In genomic region chr9:41944964-41945363, GRCm38 (mm10) we compare ENCODE assay signal across 14 mouse cellular contexts.
"Had no signal": no experiment of that assay in that cellular context is flagged by ENCODE, and none has a peak within 500 bp of the region (broad histone marks: within the 10 kb centered on the region; RNA-seq: fewer than 3 reads in every experiment).

No protein-coding gene starts in this region.

- H3K9ac ChIP-seq: neural tube, embryonic 13.5 days; neural tube, embryonic 15.5 days; stomach, embryonic 15.5 days had no signal

- H3K36me3 ChIP-seq: neural tube, embryonic 13.5 days; neural tube, embryonic 15.5 days; stomach, embryonic 15.5 days had no signal

- DNase-seq: right cerebral cortex, adult 18-20 months; right cerebral cortex, postnatal 14 days; right cerebral cortex, postnatal 25 days; right cerebral cortex, postnatal 4 days; thymus, adult 18-20 months; thymus, adult 2 months; thymus, postnatal 14 days; thymus, postnatal 25 days; thymus, postnatal 36 days; thymus, postnatal 4 days had no signal

- H3K27ac ChIP-seq: neural tube, embryonic 13.5 days; neural tube, embryonic 15.5 days; stomach, embryonic 15.5 days; stomach, postnatal 0 days had no signal

- H3K4me3 ChIP-seq: neural tube, embryonic 13.5 days; neural tube, embryonic 15.5 days; stomach, embryonic 15.5 days had no signal

- H3K9me3 ChIP-seq: neural tube, embryonic 13.5 days; neural tube, embryonic 15.5 days; stomach, embryonic 15.5 days had no signal

- H3K27me3 ChIP-seq: neural tube, embryonic 13.5 days; neural tube, embryonic 15.5 days; stomach, embryonic 15.5 days had no signal

- H3K4me2 ChIP-seq: neural tube, embryonic 13.5 days; neural tube, embryonic 15.5 days; stomach, embryonic 15.5 days had no signal
